In genomic region chr2:4679886-4680285, GRCm38 (mm10) we compare ENCODE assay signal across 14 mouse cellular contexts. TPM values are rescaled to one million over a fixed set of nuclear protein-coding genes. Genes with fewer than 3 reads are reported as not detected.
DNase-seq lines count a peak whose midpoint lies in the region.
"Had no signal": no experiment of that assay in that cellular context is flagged by ENCODE, and none has a peak within 500 bp of the region (broad histone marks: within the 10 kb centered on the region; RNA-seq: fewer than 3 reads in every experiment).

No protein-coding gene starts in this region.

- peak; percentile 8 to 10 for DNase-seq in heart, postnatal 10 days
- DNase-seq in heart, postnatal 36 days, result no peak
- DNase-seq in kidney, adult 8-10 months, result peak; percentile 13 to 38
- no peak for DNase-seq in kidney, postnatal 4 days
- DNase-seq in kidney, postnatal 25 days, result peak; percentile 35 to 36
- DNase-seq in embryo, embryonic 9.5 days (ENCODE audit: extremely low spot score), result no peak
- DNase-seq: adrenal gland, adult 2 months; adrenal gland, postnatal 25 days; cerebellum, adult 18-20 months; cerebellum, adult 9-11 months; cerebellum, postnatal 36 days; forebrain, postnatal 0 days; gastrocnemius, postnatal 36 days; heart, adult 2 months had no signal

- intact Hi-C loops in heart, postnatal 10 days (cut with DNase I), result no loop called here
- intact Hi-C loops in heart, postnatal 36 days (cut with DNase I), result no loop called here

RNA-seq across cellular contexts. Expression of gene Prpf18, which starts 28.0 kb away (rescaled TPM):
- total RNA-seq in heart, postnatal 10 days (2021), result 10 to 100 TPM; 30.0 to 33.7 TPM
- 10 to 100 TPM; 35.1 to 37.8 TPM for total RNA-seq in heart, postnatal 36 days (2021)

RNA-seq across cellular contexts. Expression of gene Bend7, which starts 37.7 kb away (rescaled TPM):
- total RNA-seq in heart, postnatal 10 days (2021), result 1 to 10 TPM; 5.7 to 7.0 TPM
- 1 to 10 TPM; 6.0 to 6.8 TPM for total RNA-seq in heart, postnatal 36 days (2021)

Comparison
In these comparisons a context has a peak if more than half of its experiments do, and no peak if none do; other contexts are left out.
1. DNase-seq: peak in heart, postnatal 10 days (2 of 2), kidney, adult 8-10 months (2 of 2) and kidney, postnatal 25 days (2 of 2); none in heart, postnatal 36 days (0 of 2), kidney, postnatal 4 days (0 of 2) and embryo, embryonic 9.5 days (single experiment).